Mouse (Mus musculus) limb, embryonic 10.5 days (tissue): Measurements from ENCODE around the gene Mapk8ip1. TPM values are rescaled to one million over a fixed set of nuclear protein-coding genes. Genes with fewer than 3 reads are reported as not detected.
"Not testable (repeated sequence)": the region's sequence is repeated elsewhere in the genome, so short reads cannot be mapped to it uniquely, and the experiment has no call there.

ENCODE experiments used
- DNase-seq: peaks from one replicate; pipeline ENCODE4 v3.0.0-alpha.2; 2017; ENCODE audit warnings: low spot score
- H3K27ac ChIP-seq: fragments of 300-500 bp; sonication (generic); 2 replicates; pipeline ENCODE4 v1.5.1; 2016; ENCODE audit warnings: mild to moderate bottlenecking
- H3K27me3 ChIP-seq: fragments of 300-500 bp; sonication (generic); 2 replicates; pipeline ENCODE4 v1.6.1; 2016; ENCODE audit warnings: low read depth, mild to moderate bottlenecking; ENCODE audit not compliant: poor library complexity, severe bottlenecking
- H3K36me3 ChIP-seq: fragments of 300-500 bp; sonication (generic); 2 replicates; pipeline ENCODE4 v1.6.1; 2016; ENCODE audit warnings: mild to moderate bottlenecking, moderate library complexity
- H3K4me1 ChIP-seq: fragments of 300-500 bp; sonication (generic); 2 replicates; pipeline ENCODE4 v1.6.1; 2016
- H3K4me3 ChIP-seq: fragments of 300-500 bp; sonication (generic); 2 replicates; pipeline ENCODE4 v1.5.1; 2016; ENCODE audit warnings: mild to moderate bottlenecking, moderate library complexity
- H3K9me3 ChIP-seq: fragments of 300-500 bp; sonication (generic); replicated peaks from 2 replicates; pipeline ENCODE4 v1.6.1; 2016; ENCODE audit warnings: mild to moderate bottlenecking
- WGBS: fragments of 180-500 bp; shearing (Covaris S2); methylation state at CpG from one replicate; pipeline ENCODE4 v1.1.7; 2016; 5-methylcytosine and 5-hydroxymethylcytosine counted together
- polyA plus RNA-seq: library from polyadenylated mRNA; unstranded; fragments of >200 nt; fragmentation: Nextera tagmentation; extraction: Ambion mirVana; gene quantifications from 2 replicates; pipeline ENCODE4 v1.2.1, GENCODE M21; 2016

Gene Mapk8ip1
- polyA plus RNA-seq, 1 experiment from 2014 or later = 36.3 TPM

DNA sequence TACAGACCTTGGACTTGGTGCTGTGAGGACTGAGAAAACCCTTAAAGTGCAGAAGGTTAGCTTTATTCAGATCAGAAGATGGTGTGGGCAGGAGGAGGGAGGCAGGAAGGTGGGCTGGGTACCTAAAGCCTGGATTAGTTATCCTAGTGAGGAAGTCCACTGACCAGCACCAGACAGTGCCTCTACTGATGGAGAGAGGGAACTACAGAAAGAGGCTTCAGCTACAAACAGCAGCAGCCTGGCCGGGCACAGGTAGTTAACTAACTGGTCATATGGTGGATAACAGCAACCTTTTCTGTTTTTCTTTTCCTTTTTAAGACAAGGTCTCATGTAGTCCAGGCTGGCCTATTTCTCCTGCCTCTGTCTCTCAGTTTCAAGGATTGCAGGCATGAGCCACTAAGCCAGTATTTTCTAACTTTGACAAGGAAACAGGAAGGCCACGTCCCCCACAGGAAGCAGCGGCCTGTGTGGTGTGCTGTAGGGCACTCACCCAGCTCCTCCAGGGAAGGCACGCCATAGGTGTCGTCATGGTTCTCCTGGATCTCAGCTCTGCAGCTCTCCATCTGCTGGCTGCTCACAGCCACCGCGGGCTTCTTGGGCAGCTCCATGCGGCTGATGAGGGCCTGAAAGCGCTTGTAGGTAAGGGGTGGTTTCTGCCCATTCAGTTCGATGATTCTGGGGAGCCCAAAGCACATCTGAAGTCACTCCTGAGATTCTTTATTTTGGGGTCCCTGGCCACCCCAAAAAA, 21.5 kb upstream of the Mapk8ip1 start:
- H3K9me3 ChIP-seq = no peaks in the 10 kb centered on the region
- WGBS = 76% methylated on average over 10 of the region's 10 CpGs
- no peak overlapping the region for H3K4me3 ChIP-seq
- H3K36me3 ChIP-seq = peaks cover 92% of the 10 kb centered on the region
- H3K4me1 ChIP-seq = no peaks in the 10 kb centered on the region; the same call in 1 of the 2 replicates
- H3K27ac ChIP-seq = no peak overlapping the region
- DNase-seq = no peak
- H3K27me3 ChIP-seq = no peaks in the 10 kb centered on the region

DNA sequence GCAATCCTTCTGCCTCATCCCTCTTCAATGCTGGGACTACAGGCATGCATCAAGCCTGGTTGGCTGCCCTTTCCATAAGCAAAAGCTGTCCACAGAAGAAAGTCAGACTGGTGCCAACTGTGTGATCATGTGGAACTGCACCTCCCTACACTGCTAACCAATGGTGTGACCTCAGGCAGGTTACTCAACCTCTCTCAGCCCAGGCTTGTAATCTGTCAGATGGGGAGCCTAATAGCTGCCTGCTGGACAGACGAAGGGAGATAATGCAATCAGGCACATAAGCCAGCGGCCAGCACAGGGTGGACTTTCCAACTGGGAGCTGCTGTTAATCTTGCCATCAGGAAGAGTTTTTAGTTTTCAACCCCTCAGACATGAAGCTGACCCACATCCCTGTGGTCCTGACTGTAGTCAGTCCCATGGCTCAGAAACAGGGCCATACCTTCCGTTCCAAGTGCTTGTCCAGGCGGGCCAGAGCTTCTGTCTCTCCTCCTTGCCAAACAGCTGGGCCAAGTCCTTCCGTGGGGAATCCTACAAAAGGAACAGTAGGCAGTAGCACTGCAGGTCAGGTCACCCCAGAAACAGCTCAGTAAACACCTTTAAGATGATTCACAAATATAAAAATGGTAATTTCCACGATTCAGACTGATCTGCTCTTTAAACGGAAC, 20.8 kb upstream of the Mapk8ip1 start:
- no peaks in the 10 kb centered on the region for H3K9me3 ChIP-seq
- no peaks in the 10 kb centered on the region for H3K27me3 ChIP-seq
- no peaks in the 10 kb centered on the region for H3K4me1 ChIP-seq
- no peak overlapping the region for H3K27ac ChIP-seq
- H3K4me3 ChIP-seq = no peak overlapping the region
- WGBS = 92% methylated on average over 7 of the region's 7 CpGs
- no peak for DNase-seq
- peaks cover 99% of the 10 kb centered on the region for H3K36me3 ChIP-seq

DNA sequence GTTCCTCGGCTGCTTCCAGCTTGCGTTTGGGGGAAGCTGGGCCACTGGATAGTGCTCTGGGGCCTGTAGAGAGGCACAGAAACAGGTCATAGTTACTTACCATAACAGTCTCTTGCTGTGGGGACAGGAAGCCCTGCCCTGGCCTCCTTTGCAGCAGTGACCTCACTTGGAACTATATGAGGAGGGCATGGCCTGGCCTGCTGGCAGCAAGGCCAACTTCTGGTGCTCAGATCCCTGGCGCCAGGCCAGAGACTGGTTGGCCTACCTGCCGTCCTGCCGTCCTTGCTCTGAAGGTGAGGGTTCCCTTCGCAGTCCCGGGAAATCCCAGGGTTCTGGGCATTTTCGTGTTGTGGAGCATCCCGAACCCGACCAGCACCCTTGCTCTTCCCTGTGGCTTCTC, 10.6 kb upstream of the Mapk8ip1 start:
- no peaks in the 10 kb centered on the region for H3K4me1 ChIP-seq
- H3K9me3 ChIP-seq = no peaks in the 10 kb centered on the region
- H3K27ac ChIP-seq = no peak overlapping the region
- H3K36me3 ChIP-seq = peaks cover 97% of the 10 kb centered on the region
- H3K4me3 ChIP-seq = no peak overlapping the region
- no peaks in the 10 kb centered on the region for H3K27me3 ChIP-seq
- 95% methylated on average over 10 of the region's 10 CpGs for WGBS
- no peak for DNase-seq

DNA sequence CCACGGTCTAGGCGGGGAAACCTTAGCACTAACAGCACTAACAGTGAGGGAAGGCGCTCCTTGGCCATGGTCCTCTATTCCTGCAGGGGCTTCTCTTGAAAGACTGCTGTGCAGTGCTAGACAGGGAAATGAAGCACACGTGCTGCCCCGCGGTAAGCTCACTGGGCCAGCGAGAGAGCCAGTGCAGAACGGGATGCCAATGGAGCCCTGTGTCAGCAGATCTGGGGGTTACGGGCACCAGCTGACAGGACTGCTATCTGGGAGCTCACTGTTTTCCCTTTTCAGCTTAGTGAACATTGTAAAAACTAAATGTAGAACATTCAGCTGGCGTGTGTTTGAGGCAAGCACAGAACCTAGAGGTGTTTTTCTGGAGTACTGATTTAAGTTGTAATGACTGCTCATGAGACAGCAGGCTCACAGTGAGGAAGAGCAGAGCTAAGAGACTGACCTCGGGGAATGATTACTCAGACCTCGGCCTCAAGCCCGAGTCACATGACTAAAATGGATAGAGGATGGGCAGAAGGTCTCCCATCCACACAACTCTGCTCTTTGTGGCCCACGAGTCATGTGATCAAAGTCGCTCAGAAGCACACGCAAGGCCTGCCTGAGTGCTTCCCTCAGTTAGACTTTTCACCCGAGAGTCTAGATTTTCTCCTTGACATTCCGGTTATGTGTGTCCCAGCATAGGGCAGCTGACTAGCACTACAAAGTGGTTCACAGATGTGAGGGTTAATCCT, 7.4 kb upstream of the Mapk8ip1 start:
- peaks cover 3% of the 10 kb centered on the region; the same call in 1 of the 2 replicates for H3K4me1 ChIP-seq
- H3K9me3 ChIP-seq = no peaks in the 10 kb centered on the region
- H3K4me3 ChIP-seq = no peak overlapping the region
- no peak for DNase-seq
- H3K27me3 ChIP-seq = no peaks in the 10 kb centered on the region
- H3K27ac ChIP-seq = no peak overlapping the region
- peaks cover 95% of the 10 kb centered on the region for H3K36me3 ChIP-seq
- 92% methylated on average over 18 of the region's 18 CpGs for WGBS

DNA sequence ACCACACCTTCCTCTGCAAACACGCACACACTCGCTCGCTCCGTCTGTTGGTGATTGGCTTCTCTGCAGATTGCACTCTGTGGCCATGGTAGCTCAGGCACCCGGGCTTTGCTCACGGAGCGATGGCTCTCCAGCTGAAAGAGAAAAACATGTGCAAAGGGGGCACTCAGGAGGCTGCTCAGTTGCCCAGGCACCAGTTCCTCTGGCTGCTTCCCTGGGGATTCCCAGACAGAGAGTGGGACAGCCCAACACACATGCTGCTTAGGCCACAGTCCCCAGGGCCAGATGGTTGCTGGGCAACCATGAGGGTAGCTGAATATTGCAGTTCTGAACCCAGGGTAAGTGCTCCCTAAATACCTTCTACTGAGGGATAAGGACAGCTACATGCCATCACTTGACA, 4.6 kb upstream of the Mapk8ip1 start:
- Histone ChIP-seq H3K36me3 (peaks cover 70% of the 10 kb centered on the region), H3K4me1 (peaks cover 12% of the 10 kb centered on the region), H3K4me3 (no peak overlapping the region), H3K9me3 (no peaks in the 10 kb centered on the region), H3K27ac (no peak overlapping the region), H3K27me3 (peaks cover 8% of the 10 kb centered on the region)
- 92% methylated on average over 7 of the region's 7 CpGs for WGBS
- DNase-seq = no peak

DNA sequence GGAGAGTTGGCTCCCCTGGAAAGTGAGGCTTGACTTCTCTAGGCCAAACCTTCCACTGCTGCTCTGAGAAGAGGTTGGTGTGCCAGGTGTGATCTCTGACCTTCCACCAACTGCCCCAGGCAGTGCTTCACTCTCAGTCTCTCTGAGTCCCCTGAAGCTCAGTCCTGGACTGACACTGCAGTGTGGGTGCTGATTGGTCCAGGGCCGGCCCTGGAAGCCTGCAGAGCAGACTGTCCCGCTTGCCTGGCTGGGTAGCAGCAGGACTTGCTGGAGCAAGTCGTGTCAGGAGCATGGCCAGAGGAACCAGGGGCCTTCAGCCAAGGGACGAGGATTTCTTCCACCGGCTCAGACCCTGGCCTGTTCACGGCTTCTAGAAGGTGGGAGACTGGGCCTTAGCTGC, 3.7 kb upstream of the Mapk8ip1 start:
- peaks cover 61% of the 10 kb centered on the region for H3K36me3 ChIP-seq
- peaks cover 16% of the 10 kb centered on the region for H3K4me1 ChIP-seq
- no peak overlapping the region for H3K27ac ChIP-seq
- 86% methylated on average over 6 of the region's 6 CpGs for WGBS
- no peaks in the 10 kb centered on the region for H3K9me3 ChIP-seq
- DNase-seq = no peak
- peaks cover 17% of the 10 kb centered on the region for H3K27me3 ChIP-seq
- no peak overlapping the region for H3K4me3 ChIP-seq

DNA sequence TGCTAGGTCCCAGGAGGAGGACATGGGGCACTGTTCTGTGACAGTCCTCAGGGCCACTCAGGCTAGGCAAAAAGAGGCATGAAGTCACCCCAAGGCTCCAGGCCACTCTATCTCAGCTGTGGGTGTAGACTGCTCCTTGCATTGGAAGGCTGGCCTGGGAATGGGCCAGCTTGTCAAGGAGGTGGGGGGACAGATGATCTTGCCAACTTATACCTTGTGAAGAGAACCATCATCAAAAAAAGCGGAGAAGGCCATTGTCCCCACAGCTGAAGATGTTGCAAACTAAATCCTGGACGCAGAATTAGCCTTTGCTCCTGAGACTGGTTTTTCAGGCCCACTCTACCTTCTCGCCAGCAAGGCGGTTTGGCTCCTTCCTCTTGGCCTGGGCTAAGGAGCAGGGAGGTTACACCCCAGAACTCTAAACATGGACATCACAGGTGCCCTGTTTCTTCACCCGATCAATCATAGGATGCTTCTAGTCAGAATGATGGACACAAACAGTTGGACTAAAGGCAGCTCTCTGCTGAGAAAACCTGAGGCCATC, 2.8 kb upstream of the Mapk8ip1 start:
- Histone ChIP-seq H3K36me3 (peaks cover 52% of the 10 kb centered on the region), H3K4me1 (peaks cover 16% of the 10 kb centered on the region), H3K27ac (no peak overlapping the region), H3K9me3 (no peaks in the 10 kb centered on the region), H3K27me3 (peaks cover 25% of the 10 kb centered on the region), H3K4me3 (no peak overlapping the region)
- DNase-seq = no peak
- WGBS = 92% methylated on average over 5 of the region's 5 CpGs

DNA sequence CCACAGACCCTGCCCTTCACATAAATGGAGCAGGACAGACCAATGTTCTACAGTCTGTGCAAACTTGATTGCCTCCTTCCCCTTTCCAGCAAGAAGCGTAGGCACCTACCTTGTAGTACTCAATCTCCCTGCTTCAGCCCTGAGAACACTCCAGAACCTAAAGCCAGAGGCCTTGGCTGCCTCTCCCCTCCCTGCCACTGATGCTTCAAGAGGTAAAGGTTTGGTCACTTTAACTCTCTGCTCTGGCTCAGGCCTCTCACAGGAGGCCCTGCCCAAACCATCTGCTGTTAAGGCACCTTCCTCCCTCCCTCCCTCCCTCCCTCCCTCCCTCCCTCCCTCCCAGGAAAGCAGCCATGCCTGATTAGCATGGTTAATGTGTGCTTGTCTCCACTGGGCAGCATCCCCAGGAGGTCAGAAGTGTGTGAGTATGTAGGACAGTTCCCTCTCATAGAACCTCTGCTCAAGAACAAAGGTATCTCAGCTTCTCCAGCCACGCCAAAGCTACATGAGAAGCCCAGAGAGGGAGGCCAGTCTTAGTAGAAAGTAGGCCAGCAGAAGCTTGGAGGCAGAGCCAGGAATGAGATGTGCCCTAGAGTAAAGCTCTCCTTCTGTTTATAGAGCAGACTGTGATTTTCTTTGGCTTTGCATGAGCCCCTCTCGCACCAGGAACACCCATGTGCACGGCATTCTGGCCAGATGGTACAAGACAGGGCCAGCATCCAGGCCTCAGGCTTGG, 1.7 kb upstream of the Mapk8ip1 start:
- Histone ChIP-seq H3K27ac (no peak overlapping the region), H3K9me3 (no peaks in the 10 kb centered on the region), H3K27me3 (peaks cover 29% of the 10 kb centered on the region), H3K4me1 (peaks cover 16% of the 10 kb centered on the region), H3K36me3 (peaks cover 41% of the 10 kb centered on the region), H3K4me3 (no peak overlapping the region)
- DNase-seq = no peak
- 77% methylated on average over 4 of the region's 4 CpGs for WGBS

DNA sequence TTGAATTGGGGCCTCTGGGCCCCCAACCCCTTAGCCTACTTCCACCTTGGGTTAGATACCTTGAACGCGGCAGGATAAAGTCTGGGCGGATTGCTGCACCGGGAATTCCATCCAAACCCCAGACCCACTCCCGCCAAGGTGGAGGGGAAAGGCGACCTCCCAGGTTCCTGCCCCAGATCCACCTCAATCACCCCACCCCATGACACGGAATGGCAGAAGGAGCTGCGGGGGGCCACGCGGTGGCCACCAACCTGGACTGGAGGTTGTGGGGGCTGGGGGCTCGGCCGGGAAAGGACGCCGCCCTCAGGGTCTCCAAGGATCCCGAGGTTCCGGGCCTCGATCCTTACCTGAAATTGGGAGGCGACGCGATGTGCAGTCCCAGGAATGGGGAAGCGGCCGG, 381 bp downstream of the Mapk8ip1 start:
- Histone ChIP-seq H3K27me3 (peaks cover 35% of the 10 kb centered on the region), H3K4me1 (peaks cover 16% of the 10 kb centered on the region), H3K9me3 (no peaks in the 10 kb centered on the region), H3K36me3 (peaks cover 23% of the 10 kb centered on the region), H3K27ac (peak overlapping the region; percentile 61), H3K4me3 (peak overlapping the region; percentile 73)
- DNase-seq = no peak
- WGBS = 2% methylated on average over 22 of the region's 22 CpGs

DNA sequence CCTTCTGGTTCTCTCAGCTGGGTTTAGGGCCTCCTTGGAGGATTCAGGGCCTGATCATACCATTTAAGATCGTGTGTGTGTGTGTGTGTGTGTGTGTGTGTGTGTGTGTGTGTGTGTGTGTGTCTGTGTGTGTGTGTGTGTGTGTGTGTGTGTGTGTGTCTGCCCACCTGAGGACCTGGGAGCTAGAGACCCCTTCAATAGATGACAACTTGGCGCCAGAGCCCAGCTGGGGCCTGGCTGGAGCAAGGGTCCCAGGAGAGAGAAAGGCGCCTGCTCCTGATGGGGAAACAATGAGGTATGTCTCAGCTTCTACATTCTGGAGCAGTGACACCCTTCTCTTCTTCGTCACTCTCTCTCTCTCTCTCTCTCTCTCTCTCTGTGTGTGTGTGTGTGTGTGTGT, 1.2 kb downstream of the Mapk8ip1 start:
- not testable (repeated sequence) for H3K4me3 ChIP-seq, DNase-seq, H3K27ac ChIP-seq, H3K9me3 ChIP-seq
- H3K27me3 ChIP-seq = peaks cover 35% of the 10 kb centered on the region
- 65% methylated on average over 4 of the region's 4 CpGs for WGBS
- H3K4me1 ChIP-seq = peaks cover 15% of the 10 kb centered on the region
- H3K36me3 ChIP-seq = peaks cover 15% of the 10 kb centered on the region

DNA sequence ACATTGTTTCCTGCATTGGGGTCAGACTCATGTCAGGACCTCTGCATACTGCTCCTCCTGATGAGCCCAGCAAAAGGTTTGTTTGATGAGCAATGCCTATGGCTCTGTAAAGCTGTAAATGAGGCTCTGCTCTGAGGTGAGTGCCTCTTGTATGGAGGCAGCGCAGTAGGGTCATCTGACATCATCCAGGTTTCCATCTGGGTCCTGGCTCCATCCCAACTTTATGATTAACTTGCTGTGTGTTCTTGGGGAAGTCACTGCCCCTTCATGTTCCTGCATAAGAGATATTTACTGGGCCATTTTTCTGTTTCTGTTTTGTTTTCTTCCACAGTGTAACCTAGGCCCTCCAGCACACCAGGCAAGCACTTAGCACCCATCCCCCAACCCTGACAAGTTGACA, 3.6 kb downstream of the Mapk8ip1 start:
- Histone ChIP-seq H3K4me3 (no peak overlapping the region), H3K27ac (no peak overlapping the region), H3K27me3 (peaks cover 48% of the 10 kb centered on the region), H3K36me3 (no peaks in the 10 kb centered on the region), H3K9me3 (no peaks in the 10 kb centered on the region), H3K4me1 (peaks cover 28% of the 10 kb centered on the region)
- WGBS = 85% methylated on average over 1 of the region's 1 CpGs
- DNase-seq = no peak

DNA sequence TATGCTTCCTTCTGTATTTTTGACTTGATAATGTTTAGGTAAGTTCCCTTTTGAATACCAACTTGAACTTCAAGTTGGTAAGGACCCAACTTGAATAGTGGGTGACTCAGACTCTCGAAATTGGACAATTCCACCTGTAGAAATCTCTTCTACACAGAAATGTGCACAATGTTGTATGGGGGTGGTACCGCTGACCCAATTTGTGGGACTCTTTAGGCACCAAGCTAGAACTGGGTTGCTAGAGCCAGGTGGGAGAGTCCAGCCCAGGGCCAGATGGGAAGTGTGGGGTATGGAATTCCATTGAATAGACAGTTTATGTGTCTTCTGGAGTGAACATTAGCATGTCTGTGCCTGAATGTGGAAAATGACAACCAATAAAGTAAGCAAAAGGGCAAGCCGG, 5.5 kb downstream of the Mapk8ip1 start:
- H3K36me3 ChIP-seq = no peaks in the 10 kb centered on the region
- WGBS = 91% methylated on average over 3 of the region's 3 CpGs
- H3K27me3 ChIP-seq = peaks cover 38% of the 10 kb centered on the region
- no peak for DNase-seq
- no peak overlapping the region for H3K4me3 ChIP-seq
- no peaks in the 10 kb centered on the region for H3K9me3 ChIP-seq
- no peak overlapping the region for H3K27ac ChIP-seq
- H3K4me1 ChIP-seq = peaks cover 37% of the 10 kb centered on the region
